Mouse (Mus musculus) neural tube, embryonic 11.5 days (tissue): Measurements from ENCODE around the gene Il1f8. TPM values are rescaled to one million over a fixed set of nuclear protein-coding genes. Genes with fewer than 3 reads are reported as not detected.
"Not testable (repeated sequence)": the region's sequence is repeated elsewhere in the genome, so short reads cannot be mapped to it uniquely, and the experiment has no call there.

Experiments
- ATAC-seq: fragments of 200-750 bp; cut with Nextera tagmentation; 2 replicates; pipeline ENCODE4 v1.8.0; 2017; ENCODE audit warnings: moderate number of reproducible peaks, mild to moderate bottlenecking, moderate TSS enrichment, moderate library complexity; ENCODE audit not compliant: insufficient read depth, low FRiP score, low TSS enrichment
- DNase-seq: peaks from one replicate; pipeline ENCODE4 v3.0.0-alpha.2; 2015; ENCODE audit warnings: low spot score
- H3K27ac ChIP-seq: fragments of 300-500 bp; sonication (generic); 2 replicates; pipeline ENCODE4 v1.5.1; 2014; ENCODE audit warnings: low read depth, mild to moderate bottlenecking, low read length
- H3K27me3 ChIP-seq: fragments of 300-500 bp; sonication (generic); 2 replicates; pipeline ENCODE4 v1.6.1; 2014; ENCODE audit warnings: mild to moderate bottlenecking, low read length, mixed read lengths; ENCODE audit not compliant: control insufficient read depth, insufficient read depth
- H3K36me3 ChIP-seq: fragments of 300-500 bp; sonication (generic); 2 replicates; pipeline ENCODE4 v1.6.1; 2014; ENCODE audit warnings: mild to moderate bottlenecking, low read length, moderate library complexity, mixed read lengths; ENCODE audit not compliant: control insufficient read depth, insufficient read depth
- H3K4me1 ChIP-seq: fragments of 300-500 bp; sonication (generic); 2 replicates; pipeline ENCODE4 v1.6.1; 2014; ENCODE audit warnings: low read length, mixed read lengths; ENCODE audit not compliant: control insufficient read depth, insufficient read depth
- H3K4me2 ChIP-seq: fragments of 300-500 bp; sonication (generic); 2 replicates; pipeline ENCODE4 v1.6.1; 2014; ENCODE audit warnings: low read depth, mild to moderate bottlenecking, moderate library complexity
- H3K4me3 ChIP-seq: fragments of 300-500 bp; sonication (generic); 2 replicates; pipeline ENCODE4 v1.5.1; 2014; ENCODE audit warnings: low read depth, low read length
- H3K9ac ChIP-seq: fragments of 300-500 bp; sonication (generic); 2 replicates; pipeline ENCODE4 v1.6.1; 2014; ENCODE audit warnings: mild to moderate bottlenecking, low read length
- H3K9me3 ChIP-seq: fragments of 300-500 bp; sonication (generic); 2 replicates; pipeline ENCODE4 v1.6.1; 2016; ENCODE audit warnings: low read length; ENCODE audit not compliant: control insufficient read depth
- WGBS: fragments of 180-500 bp; shearing (Covaris S2); extraction: QIAGEN DNeasy Blood & Tissue Kit; methylation state at CpG from one replicate; pipeline ENCODE4 v1.1.7; 2014; 5-methylcytosine and 5-hydroxymethylcytosine counted together
- polyA plus RNA-seq: library from polyadenylated mRNA; unstranded; fragments of >200 nt; fragmentation: Nextera tagmentation; extraction: Ambion mirVana; gene quantifications from 2 replicates; pipeline ENCODE4 v1.2.1, GENCODE M21; 2014

Il1f8 gene
- polyA plus RNA-seq: not detected in 2 replicates

DNA sequence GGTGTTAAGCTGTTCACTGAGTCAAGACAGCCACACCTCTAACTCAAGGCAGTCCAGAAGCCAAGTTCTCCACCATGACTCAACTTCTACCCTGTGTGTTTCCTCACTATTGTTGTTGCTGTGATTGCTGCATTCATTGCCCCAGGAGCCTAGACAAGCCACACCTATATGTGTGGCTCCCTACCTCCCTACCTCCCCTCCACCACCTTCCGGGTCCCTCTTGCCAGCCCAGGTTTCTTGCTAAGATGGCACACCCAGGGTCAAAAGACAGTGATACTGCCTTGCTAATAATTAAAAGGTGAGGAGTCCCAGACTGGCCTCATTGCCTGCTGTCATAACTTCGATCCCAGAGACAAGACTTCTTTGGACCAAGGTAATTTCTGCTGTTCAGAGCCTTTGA is at the start of gene Il1f8:
Il1f8 (plus strand) TSS at position 301 of the 400 bp plus-strand sequence.
- DNase-seq (no peak), ATAC-seq (no peak)
- no peaks in the 10 kb centered on the region for H3K36me3 ChIP-seq
- no peaks in the 10 kb centered on the region for H3K9me3 ChIP-seq
- 88% methylated on average over 2 of the region's 2 CpGs for WGBS
- no peak within 1 kb of the TSS for H3K4me3 ChIP-seq
- no peak within 1 kb of the TSS for H3K27ac ChIP-seq
- H3K27me3 ChIP-seq: no peaks in the 10 kb centered on the region
- no peaks in the 10 kb centered on the region for H3K4me1 ChIP-seq
- H3K9ac ChIP-seq: no peak within 1 kb of the TSS
- H3K4me2 ChIP-seq: no peak within 1 kb of the TSS

DNA sequence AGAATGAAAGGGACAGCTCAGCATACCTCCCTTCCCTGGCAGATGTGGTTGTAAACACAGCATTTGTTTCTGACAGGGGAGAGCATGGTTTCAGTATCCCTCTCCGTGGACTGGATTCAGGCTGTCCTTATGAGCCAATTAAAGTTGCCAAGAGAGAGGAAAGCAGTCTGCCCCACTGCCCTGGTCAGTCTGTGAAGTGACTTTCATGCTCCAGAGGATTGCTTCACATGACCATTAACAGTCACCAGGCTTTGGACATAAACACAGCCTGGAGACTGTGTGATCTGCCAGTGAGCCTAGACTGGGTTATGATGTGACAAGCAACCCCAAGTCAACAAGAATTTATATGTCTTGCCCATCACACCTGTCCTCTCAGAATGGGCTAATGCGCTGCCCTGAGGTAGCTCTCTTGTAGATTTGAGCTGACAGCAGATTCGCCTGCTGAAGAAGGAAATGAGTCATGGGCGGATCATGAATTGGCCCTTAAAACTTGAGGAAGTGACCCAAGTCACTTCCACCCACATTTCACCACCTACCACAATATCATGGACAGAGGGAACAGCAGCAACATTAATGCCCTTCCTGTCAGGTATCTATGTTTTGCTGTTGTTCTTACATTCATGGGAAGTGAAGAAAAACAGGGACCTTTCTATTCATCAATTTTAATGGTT is 49.2 kb upstream of the Il1f8 start:
- ATAC-seq (no peak), DNase-seq (no peak)
- H3K27ac ChIP-seq: no peak overlapping the region
- no peaks in the 10 kb centered on the region for H3K36me3 ChIP-seq
- H3K4me1 ChIP-seq: no peaks in the 10 kb centered on the region
- no peak overlapping the region for H3K4me2 ChIP-seq
- no peaks in the 10 kb centered on the region for H3K27me3 ChIP-seq
- H3K4me3 ChIP-seq: no peak overlapping the region
- H3K9me3 ChIP-seq: no peaks in the 10 kb centered on the region
- WGBS: 80% methylated on average over 4 of the region's 4 CpGs
- no peak overlapping the region for H3K9ac ChIP-seq

DNA sequence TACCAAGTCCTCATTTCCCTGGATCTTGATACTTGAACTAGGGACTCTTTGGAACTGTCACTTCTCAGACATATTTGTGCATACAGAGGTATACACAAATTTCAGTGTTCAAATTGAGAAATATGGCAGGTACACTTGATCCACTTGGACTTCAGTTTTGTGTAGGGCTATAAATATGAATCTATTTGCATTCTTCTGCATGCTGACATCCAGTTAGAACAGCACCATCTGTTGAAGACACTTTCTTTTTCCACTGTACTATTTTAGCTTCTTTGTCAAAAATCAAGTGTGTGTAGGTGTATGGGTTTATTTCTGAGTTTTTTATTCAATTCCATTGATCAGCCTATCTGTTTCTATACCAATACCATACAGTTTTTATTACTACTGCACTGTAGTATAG is 43.9 kb upstream of the Il1f8 start:
- ATAC-seq (no peak), DNase-seq (no peak)
- Histone ChIP-seq H3K36me3 (no peaks in the 10 kb centered on the region), H3K9ac (no peak overlapping the region), H3K27ac (no peak overlapping the region), H3K27me3 (no peaks in the 10 kb centered on the region), H3K4me1 (no peaks in the 10 kb centered on the region), H3K4me2 (no peak overlapping the region), H3K9me3 (no peaks in the 10 kb centered on the region), H3K4me3 (no peak overlapping the region)

DNA sequence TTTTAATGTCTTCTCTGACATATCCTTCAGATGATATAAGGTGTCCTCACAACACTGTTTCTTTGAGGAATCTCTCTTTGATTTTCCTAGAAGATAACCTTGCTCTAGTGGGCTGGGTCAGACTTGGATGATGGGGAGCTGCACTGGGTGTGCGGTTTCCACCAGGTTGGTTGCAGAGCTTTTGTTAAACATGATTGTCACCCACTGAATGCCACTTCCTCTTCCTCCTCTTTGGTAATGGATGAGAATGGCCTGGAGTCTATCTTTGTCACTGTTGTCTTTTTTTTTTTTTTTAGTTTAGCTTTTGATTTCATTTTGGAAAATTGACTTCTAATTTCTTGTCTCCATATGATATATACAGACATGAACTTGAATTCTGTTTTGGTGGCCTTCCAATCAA is 18.6 kb upstream of the Il1f8 start:
- no peak overlapping the region for H3K9ac ChIP-seq
- ATAC-seq (no peak), DNase-seq (no peak)
- no peaks in the 10 kb centered on the region for H3K4me1 ChIP-seq
- no peaks in the 10 kb centered on the region for H3K9me3 ChIP-seq
- H3K27me3 ChIP-seq: no peaks in the 10 kb centered on the region
- WGBS: 81% methylated on average over 1 of the region's 1 CpGs
- H3K36me3 ChIP-seq: no peaks in the 10 kb centered on the region
- no peak overlapping the region for H3K27ac ChIP-seq
- H3K4me2 ChIP-seq: no peak overlapping the region
- no peak overlapping the region for H3K4me3 ChIP-seq

GRCm38 (mm10) chr2:24181683-24182331 is 28.8 kb downstream of the Il1f8 start:
- ATAC-seq: peak; percentile 70
- 17% methylated on average over 14 of the region's 14 CpGs for WGBS
- H3K9ac ChIP-seq: not testable (repeated sequence)

DNA sequence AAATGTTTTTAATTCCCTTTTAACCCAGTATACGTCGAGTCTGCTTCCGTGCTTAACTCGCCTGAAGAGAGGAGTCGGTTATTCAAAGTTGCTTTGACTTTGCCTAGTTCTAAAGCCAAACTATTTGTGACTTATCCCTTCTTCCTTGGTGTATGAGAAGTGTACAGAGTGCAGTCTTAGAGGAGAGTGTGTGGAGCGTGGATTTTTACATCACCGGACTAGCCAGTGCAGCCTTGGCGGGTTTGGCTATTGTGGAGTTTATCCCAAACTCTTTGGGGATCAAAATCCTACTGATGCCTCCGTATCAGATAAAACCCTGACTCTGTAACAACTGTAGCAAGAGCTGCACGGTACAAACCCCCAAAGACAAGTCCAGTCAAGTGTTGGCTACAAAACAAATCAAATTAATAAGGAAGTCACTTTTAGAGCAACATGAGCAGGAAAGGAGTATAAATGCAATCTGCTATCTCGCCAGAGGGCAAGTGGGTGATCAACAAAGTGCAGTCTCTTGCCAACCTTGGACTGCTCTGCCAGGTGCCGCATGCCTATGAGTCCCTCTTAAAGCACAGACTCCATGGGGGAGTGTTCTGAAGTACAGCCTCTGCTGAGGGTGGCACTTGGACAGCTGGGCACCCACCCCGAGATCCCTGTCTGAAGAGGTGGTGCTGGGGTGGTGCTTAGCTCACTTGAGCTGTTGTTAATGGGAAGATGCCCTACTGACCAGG is 29.6 kb downstream of the Il1f8 start:
- not testable (repeated sequence) for H3K36me3 ChIP-seq, H3K4me1 ChIP-seq, H3K4me3 ChIP-seq, H3K9me3 ChIP-seq, ATAC-seq, H3K9ac ChIP-seq, H3K27me3 ChIP-seq, DNase-seq, H3K27ac ChIP-seq
- peak overlapping the region; percentile 26; the same call in 1 of the 2 replicates for H3K4me2 ChIP-seq
- WGBS: 66% methylated on average over 13 of the region's 13 CpGs

More at GRCm38 (mm10) chr2:24181683-24182331, 28.8 kb downstream of the Il1f8 start:
- peak; percentile 71 for DNase-seq
- not testable (repeated sequence) for H3K36me3 ChIP-seq, H3K27me3 ChIP-seq, H3K27ac ChIP-seq, H3K9me3 ChIP-seq, H3K4me1 ChIP-seq, H3K4me3 ChIP-seq
- H3K4me2 ChIP-seq: peak overlapping the region; percentile 26; the same call in 1 of the 2 replicates

- H3K4me2 ChIP-seq, H3K27ac ChIP-seq, H3K9ac ChIP-seq, H3K36me3 ChIP-seq, H3K27me3 ChIP-seq, H3K4me3 ChIP-seq, DNase-seq, H3K9me3 ChIP-seq, ATAC-seq, H3K4me1 ChIP-seq: not testable (repeated sequence)
Measured at GRCm38 (mm10) chr2:24184092-24184491, 31.1 kb downstream of the Il1f8 start.

- H3K27me3 ChIP-seq: no peaks in the 10 kb centered on the region
- no peak for DNase-seq
- no peaks in the 10 kb centered on the region for H3K4me1 ChIP-seq
- no peak for ATAC-seq
- no peak within 1 kb of the TSS for H3K4me2 ChIP-seq
- H3K9ac ChIP-seq: no peak within 1 kb of the TSS
- WGBS: 100% methylated on average over 1 of the region's 1 CpGs
- H3K9me3 ChIP-seq: no peaks in the 10 kb centered on the region
- H3K36me3 ChIP-seq: no peaks in the 10 kb centered on the region
- no peak within 1 kb of the TSS for H3K4me3 ChIP-seq
- no peak within 1 kb of the TSS for H3K27ac ChIP-seq
Measured at GRCm38 (mm10) chr2:24186176-24186575, 33.2 kb downstream of the Il1f8 start, which contains the start of gene Il1f9. TSS of gene Il1f9 (plus strand) at chr2:24186476.
